Mouse (Mus musculus) mouse trophoblast stem cell (cell line): ENCODE measurements around the gene Jph2.

Source experiments
- in situ Hi-C, 2 experiments: fragments of 300-500 bp; cut with MseI, MboI; formaldehyde crosslinking; loops; 2 replicates in 1 of 2; 3 replicates in 1 of 2; pipeline ENCODE4 v1.15.1; 2025

Jph2 gene

GRCm38 (mm10) chr2:163317281-163317680 lies 80.5 kb downstream of the Jph2 start:
- in situ Hi-C loops: no loop called here

- in situ Hi-C loops: no loop called here
Measured at GRCm38 (mm10) chr2:163310163-163310688, 87.6 kb downstream of the Jph2 start.

- in situ Hi-C loops: no loop called here
Measured at GRCm38 (mm10) chr2:163309376-163309775, 88.4 kb downstream of the Jph2 start.

- in situ Hi-C loops: no loop called here
Measured at GRCm38 (mm10) chr2:163303037-163303436, 94.8 kb downstream of the Jph2 start.

- in situ Hi-C loops: no loop called here
Measured at GRCm38 (mm10) chr2:163301641-163302040, 96.2 kb downstream of the Jph2 start.

- in situ Hi-C loops: no loop called here
Measured at GRCm38 (mm10) chr2:163300069-163301060, 97.4 kb downstream of the Jph2 start.

GRCm38 (mm10) chr2:163296999-163297630 lies 100.7 kb downstream of the Jph2 start:
- in situ Hi-C loops: no loop called here

GRCm38 (mm10) chr2:163288881-163289379 lies 108.9 kb downstream of the Jph2 start:
- in situ Hi-C loops: no loop called here
